Mouse (Mus musculus): ENCODE results near the gene Lysmd1. TPM values are rescaled to one million over a fixed set of nuclear protein-coding genes. Genes with fewer than 3 reads are reported as not detected.

Gene Lysmd1
- polyA plus RNA-seq, 1 experiment: 21.4 TPM

- Histone ChIP-seq H3K4me1 (ENCODE audit: control insufficient read depth, insufficient read depth, low read length) (no peaks in the 10 kb centered on the region), H3K4me3 (ENCODE audit: insufficient read depth, low read length) (peak overlapping the region; percentile 37; the same call in 1 of the 2 replicates), H3K27ac (ENCODE audit: insufficient read depth, low read length) (no peak overlapping the region)
- no peak for TF ChIP-seq POLR2A (IDR thresholded peaks at IDR 0.05; ENCODE audit: extremely low read depth, insufficient read depth, low read length)
Observed at GRCm38 (mm10) chr3:95135433-95136052, 1.7 kb downstream of the Lysmd1 start.

GRCm38 (mm10) chr3:95136336-95136735 lies 2.4 kb downstream of the Lysmd1 start:
- Histone ChIP-seq H3K4me3 (ENCODE audit: insufficient read depth, low read length) (no peak overlapping the region), H3K4me1 (ENCODE audit: control insufficient read depth, insufficient read depth, low read length) (no peaks in the 10 kb centered on the region), H3K27ac (ENCODE audit: insufficient read depth, low read length) (no peak overlapping the region)
- TF ChIP-seq CTCF (IDR thresholded peaks at IDR 0.05; ENCODE audit: extremely low read depth, insufficient read depth, low read length): no peak
- TF ChIP-seq POLR2A (IDR thresholded peaks at IDR 0.05; ENCODE audit: extremely low read depth, insufficient read depth, low read length): no peak

- no peaks in the 10 kb centered on the region for H3K4me1 ChIP-seq (ENCODE audit: control insufficient read depth, insufficient read depth, low read length)
- H3K27ac ChIP-seq (ENCODE audit: insufficient read depth, low read length): no peak overlapping the region
- no peak overlapping the region for H3K4me3 ChIP-seq (ENCODE audit: insufficient read depth, low read length)
- TF ChIP-seq POLR2A (IDR thresholded peaks at IDR 0.05; ENCODE audit: extremely low read depth, insufficient read depth, low read length) (no peak), CTCF (IDR thresholded peaks at IDR 0.05; ENCODE audit: extremely low read depth, insufficient read depth, low read length) (no peak)
Observed at GRCm38 (mm10) chr3:95139586-95140288, 5.8 kb downstream of the Lysmd1 start.

- H3K4me3 ChIP-seq (ENCODE audit: insufficient read depth, low read length): no peak overlapping the region
- TF ChIP-seq CTCF (IDR thresholded peaks at IDR 0.05; ENCODE audit: extremely low read depth, insufficient read depth, low read length) (no peak), POLR2A (IDR thresholded peaks at IDR 0.05; ENCODE audit: extremely low read depth, insufficient read depth, low read length) (no peak)
- H3K4me1 ChIP-seq (ENCODE audit: control insufficient read depth, insufficient read depth, low read length): no peaks in the 10 kb centered on the region
- H3K27ac ChIP-seq (ENCODE audit: insufficient read depth, low read length): no peak overlapping the region
Observed at GRCm38 (mm10) chr3:95140289-95140595, 6.4 kb downstream of the Lysmd1 start.

GRCm38 (mm10) chr3:95140795-95141194 lies 6.9 kb downstream of the Lysmd1 start:
- H3K27ac ChIP-seq (ENCODE audit: insufficient read depth, low read length): no peak overlapping the region
- no peak for TF ChIP-seq POLR2A (IDR thresholded peaks at IDR 0.05; ENCODE audit: extremely low read depth, insufficient read depth, low read length)
- TF ChIP-seq CTCF (IDR thresholded peaks at IDR 0.05; ENCODE audit: extremely low read depth, insufficient read depth, low read length): no peak
- H3K4me3 ChIP-seq (ENCODE audit: insufficient read depth, low read length): no peak overlapping the region
- no peaks in the 10 kb centered on the region for H3K4me1 ChIP-seq (ENCODE audit: control insufficient read depth, insufficient read depth, low read length)

- TF ChIP-seq POLR2A (IDR thresholded peaks at IDR 0.05; ENCODE audit: extremely low read depth, insufficient read depth, low read length): no peak
- no peak for TF ChIP-seq CTCF (IDR thresholded peaks at IDR 0.05; ENCODE audit: extremely low read depth, insufficient read depth, low read length)
- H3K27ac ChIP-seq (ENCODE audit: insufficient read depth, low read length): no peak overlapping the region
- no peaks in the 10 kb centered on the region for H3K4me1 ChIP-seq (ENCODE audit: control insufficient read depth, insufficient read depth, low read length)
- no peak overlapping the region; the same call in 1 of the 2 replicates for H3K4me3 ChIP-seq (ENCODE audit: insufficient read depth, low read length)
Observed at GRCm38 (mm10) chr3:95141474-95141873, 7.6 kb downstream of the Lysmd1 start.

- Histone ChIP-seq H3K4me3 (ENCODE audit: insufficient read depth, low read length) (peak within 1 kb of the TSS; percentile 15; the same call in 1 of the 2 replicates), H3K27ac (ENCODE audit: insufficient read depth, low read length) (no peak within 1 kb of the TSS), H3K4me1 (ENCODE audit: control insufficient read depth, insufficient read depth, low read length) (no peaks in the 10 kb centered on the region)
- TF ChIP-seq POLR2A (IDR thresholded peaks at IDR 0.05; ENCODE audit: extremely low read depth, insufficient read depth, low read length) (no peak), CTCF (IDR thresholded peaks at IDR 0.05; ENCODE audit: extremely low read depth, insufficient read depth, low read length) (no peak)
Observed at GRCm38 (mm10) chr3:95141952-95142616, 8.2 kb downstream of the Lysmd1 start, which contains the start of gene Tnfaip8l2. Gene Tnfaip8l2 (minus strand): TSS chr3:95142360.

- H3K27ac ChIP-seq (ENCODE audit: insufficient read depth, low read length): no peak overlapping the region
- no peaks in the 10 kb centered on the region for H3K4me1 ChIP-seq (ENCODE audit: control insufficient read depth, insufficient read depth, low read length)
- no peak for TF ChIP-seq POLR2A (IDR thresholded peaks at IDR 0.05; ENCODE audit: extremely low read depth, insufficient read depth, low read length)
- TF ChIP-seq CTCF (IDR thresholded peaks at IDR 0.05; ENCODE audit: extremely low read depth, insufficient read depth, low read length): peak; percentile 96
- no peak overlapping the region for H3K4me3 ChIP-seq (ENCODE audit: insufficient read depth, low read length)
Observed at GRCm38 (mm10) chr3:95142617-95143011, 8.7 kb downstream of the Lysmd1 start.

GRCm38 (mm10) chr3:95147924-95148323 lies 14.0 kb downstream of the Lysmd1 start:
- no peak for TF ChIP-seq POLR2A (IDR thresholded peaks at IDR 0.05; ENCODE audit: extremely low read depth, insufficient read depth, low read length)
- TF ChIP-seq CTCF (IDR thresholded peaks at IDR 0.05; ENCODE audit: extremely low read depth, insufficient read depth, low read length): no peak
- no peaks in the 10 kb centered on the region for H3K4me1 ChIP-seq (ENCODE audit: control insufficient read depth, insufficient read depth, low read length)
- no peak overlapping the region for H3K27ac ChIP-seq (ENCODE audit: insufficient read depth, low read length)
- H3K4me3 ChIP-seq (ENCODE audit: insufficient read depth, low read length): no peak overlapping the region

- Histone ChIP-seq H3K4me3 (ENCODE audit: insufficient read depth, low read length) (no peak overlapping the region), H3K27ac (ENCODE audit: insufficient read depth, low read length) (no peak overlapping the region), H3K4me1 (ENCODE audit: control insufficient read depth, insufficient read depth, low read length) (no peaks in the 10 kb centered on the region)
- TF ChIP-seq CTCF (IDR thresholded peaks at IDR 0.05; ENCODE audit: extremely low read depth, insufficient read depth, low read length): peak; percentile 53
- TF ChIP-seq POLR2A (IDR thresholded peaks at IDR 0.05; ENCODE audit: extremely low read depth, insufficient read depth, low read length): no peak
Observed at GRCm38 (mm10) chr3:95153874-95154273, 20.0 kb downstream of the Lysmd1 start.

Measured in cortical plate, adult 2 months (tissue).